Mouse (Mus musculus) limb, embryonic 10.5 days (tissue): ENCODE measurements at regions not wholly inside any gene's neighbourhood (a gene's known extent, or its start where the extent isn't known, plus 50 kb on each side); places are given as distances from the start of the nearest gene placed in this dataset.
A peak's percentile ranks its signal among the peaks of the same experiment; 100 is the strongest.

Experiments
- DNase-seq: peaks from one replicate; pipeline ENCODE4 v3.0.0-alpha.2; 2017; ENCODE audit warnings: low spot score
- H3K27ac ChIP-seq: fragments of 300-500 bp; sonication (generic); 2 replicates; pipeline ENCODE4 v1.5.1; 2016; ENCODE audit warnings: mild to moderate bottlenecking
- H3K27me3 ChIP-seq: fragments of 300-500 bp; sonication (generic); 2 replicates; pipeline ENCODE4 v1.6.1; 2016; ENCODE audit warnings: low read depth, mild to moderate bottlenecking; ENCODE audit not compliant: poor library complexity, severe bottlenecking
- H3K36me3 ChIP-seq: fragments of 300-500 bp; sonication (generic); 2 replicates; pipeline ENCODE4 v1.6.1; 2016; ENCODE audit warnings: mild to moderate bottlenecking, moderate library complexity
- H3K4me1 ChIP-seq: fragments of 300-500 bp; sonication (generic); 2 replicates; pipeline ENCODE4 v1.6.1; 2016
- H3K4me3 ChIP-seq: fragments of 300-500 bp; sonication (generic); 2 replicates; pipeline ENCODE4 v1.5.1; 2016; ENCODE audit warnings: mild to moderate bottlenecking, moderate library complexity
- H3K9me3 ChIP-seq: fragments of 300-500 bp; sonication (generic); replicated peaks from 2 replicates; pipeline ENCODE4 v1.6.1; 2016; ENCODE audit warnings: mild to moderate bottlenecking
- WGBS: fragments of 180-500 bp; shearing (Covaris S2); methylation state at CpG from one replicate; pipeline ENCODE4 v1.1.7; 2016; 5-methylcytosine and 5-hydroxymethylcytosine counted together

- Histone ChIP-seq H3K27ac (no peak overlapping the region), H3K4me1 (no peaks in the 10 kb centered on the region), H3K36me3 (no peaks in the 10 kb centered on the region), H3K9me3 (no peaks in the 10 kb centered on the region), H3K4me3 (no peak overlapping the region), H3K27me3 (no peaks in the 10 kb centered on the region)
- no peak for DNase-seq
- WGBS = 87% methylated on average over 2 of the region's 2 CpGs
Measured at GRCm38 (mm10) chr16:72152920-72153319, 155.2 kb upstream of the Robo1 start.

- H3K4me1 ChIP-seq = no peaks in the 10 kb centered on the region
- H3K4me3 ChIP-seq = no peak overlapping the region
- no peaks in the 10 kb centered on the region for H3K9me3 ChIP-seq
- no peaks in the 10 kb centered on the region for H3K27me3 ChIP-seq
- no peak for DNase-seq
- 89% methylated on average over 14 of the region's 14 CpGs for WGBS
- H3K36me3 ChIP-seq = no peaks in the 10 kb centered on the region
- H3K27ac ChIP-seq = no peak overlapping the region
Measured at GRCm38 (mm10) chr16:72157913-72158312, 150.2 kb upstream of the Robo1 start.

- Histone ChIP-seq H3K4me1 (no peaks in the 10 kb centered on the region), H3K4me3 (no peak overlapping the region), H3K36me3 (no peaks in the 10 kb centered on the region), H3K27me3 (no peaks in the 10 kb centered on the region), H3K9me3 (no peaks in the 10 kb centered on the region), H3K27ac (no peak overlapping the region)
- no peak for DNase-seq
- WGBS = 89% methylated on average over 4 of the region's 4 CpGs
Measured at GRCm38 (mm10) chr16:72159411-72159810, 148.7 kb upstream of the Robo1 start.

- H3K27ac ChIP-seq = no peak overlapping the region
- no peak for DNase-seq
- H3K27me3 ChIP-seq = no peaks in the 10 kb centered on the region
- no peaks in the 10 kb centered on the region for H3K4me1 ChIP-seq
- no peaks in the 10 kb centered on the region for H3K9me3 ChIP-seq
- 84% methylated on average over 5 of the region's 5 CpGs for WGBS
- H3K36me3 ChIP-seq = no peaks in the 10 kb centered on the region
- no peak overlapping the region for H3K4me3 ChIP-seq
Measured at GRCm38 (mm10) chr16:72175727-72176126, 132.4 kb upstream of the Robo1 start.

GRCm38 (mm10) chr16:72194320-72194719, 113.8 kb upstream of the Robo1 start:
- WGBS = 6% methylated on average over 1 of the region's 1 CpGs
- no peak for DNase-seq
- no peaks in the 10 kb centered on the region for H3K36me3 ChIP-seq
- H3K9me3 ChIP-seq = no peaks in the 10 kb centered on the region
- no peak overlapping the region for H3K4me3 ChIP-seq
- H3K27ac ChIP-seq = no peak overlapping the region
- no peaks in the 10 kb centered on the region for H3K4me1 ChIP-seq
- H3K27me3 ChIP-seq = no peaks in the 10 kb centered on the region

- H3K27me3 ChIP-seq = no peaks in the 10 kb centered on the region
- H3K36me3 ChIP-seq = no peaks in the 10 kb centered on the region
- no peaks in the 10 kb centered on the region for H3K9me3 ChIP-seq
- 51% methylated on average over 15 of the region's 15 CpGs for WGBS
- peak; percentile 69 for DNase-seq
- H3K4me3 ChIP-seq = 0 out of 2 replicates have a peak overlapping the region, but pooled peaks have one; percentile 14
- H3K4me1 ChIP-seq = no peaks in the 10 kb centered on the region
- H3K27ac ChIP-seq = no peak overlapping the region
Measured at GRCm38 (mm10) chr16:72215360-72216013, 92.6 kb upstream of the Robo1 start.

- no peak for DNase-seq
- Histone ChIP-seq H3K27me3 (no peaks in the 10 kb centered on the region), H3K4me3 (no peak overlapping the region), H3K27ac (no peak overlapping the region), H3K4me1 (no peaks in the 10 kb centered on the region), H3K9me3 (no peaks in the 10 kb centered on the region), H3K36me3 (no peaks in the 10 kb centered on the region)
- 7% methylated on average over 3 of the region's 3 CpGs for WGBS
Measured at GRCm38 (mm10) chr16:72218021-72218420, 90.1 kb upstream of the Robo1 start.

- Histone ChIP-seq H3K4me3 (no peak overlapping the region), H3K4me1 (peaks cover 5% of the 10 kb centered on the region; the same call in 1 of the 2 replicates), H3K36me3 (no peaks in the 10 kb centered on the region), H3K27me3 (no peaks in the 10 kb centered on the region), H3K9me3 (no peaks in the 10 kb centered on the region), H3K27ac (no peak overlapping the region)
- DNase-seq = no peak
- 84% methylated on average over 3 of the region's 3 CpGs for WGBS
Measured at GRCm38 (mm10) chr16:72221912-72222502, 86.1 kb upstream of the Robo1 start.

- WGBS = 44% methylated on average over 3 of the region's 3 CpGs
- no peak overlapping the region for H3K27ac ChIP-seq
Measured at GRCm38 (mm10) chr16:72223860-72224259, 84.2 kb upstream of the Robo1 start.

GRCm38 (mm10) chr16:72225157-72225880, 82.8 kb upstream of the Robo1 start:
- no peak overlapping the region for H3K4me3 ChIP-seq
- peaks cover 5% of the 10 kb centered on the region; the same call in 1 of the 2 replicates for H3K4me1 ChIP-seq
- DNase-seq = no peak
- no peaks in the 10 kb centered on the region for H3K9me3 ChIP-seq
- no peak overlapping the region for H3K27ac ChIP-seq
- no peaks in the 10 kb centered on the region for H3K27me3 ChIP-seq
- WGBS = 83% methylated on average over 4 of the region's 4 CpGs
- H3K36me3 ChIP-seq = no peaks in the 10 kb centered on the region

More at GRCm38 (mm10) chr16:72223860-72224259, 84.2 kb upstream of the Robo1 start:
- Histone ChIP-seq H3K4me3 (no peak overlapping the region), H3K27me3 (no peaks in the 10 kb centered on the region), H3K9me3 (no peaks in the 10 kb centered on the region), H3K4me1 (peaks cover 5% of the 10 kb centered on the region; the same call in 1 of the 2 replicates), H3K36me3 (no peaks in the 10 kb centered on the region)
- no peak for DNase-seq

GRCm38 (mm10) chr16:72234366-72234765, 73.7 kb upstream of the Robo1 start:
- DNase-seq = no peak
- Histone ChIP-seq H3K36me3 (no peaks in the 10 kb centered on the region), H3K9me3 (no peaks in the 10 kb centered on the region), H3K27ac (no peak overlapping the region), H3K4me3 (no peak overlapping the region), H3K27me3 (no peaks in the 10 kb centered on the region), H3K4me1 (no peaks in the 10 kb centered on the region)
- 41% methylated on average over 1 of the region's 1 CpGs for WGBS

GRCm38 (mm10) chr16:72239631-72240030, 68.5 kb upstream of the Robo1 start:
- peaks cover 3% of the 10 kb centered on the region; the same call in 1 of the 2 replicates for H3K4me1 ChIP-seq
- whole genome bisulfite sequencing = 54% methylated on average over 7 of the region's 7 CpGs

GRCm38 (mm10) chr16:72256388-72256787, 51.7 kb upstream of the Robo1 start:
- Histone ChIP-seq H3K4me1 (no peaks in the 10 kb centered on the region), H3K4me3 (no peak overlapping the region), H3K27ac (no peak overlapping the region), H3K36me3 (no peaks in the 10 kb centered on the region), H3K27me3 (no peaks in the 10 kb centered on the region), H3K9me3 (no peaks in the 10 kb centered on the region)
- DNase-seq = no peak
- 57% methylated on average over 3 of the region's 3 CpGs for WGBS

More at GRCm38 (mm10) chr16:72239631-72240030, 68.5 kb upstream of the Robo1 start:
- Histone ChIP-seq H3K9me3 (no peaks in the 10 kb centered on the region), H3K36me3 (no peaks in the 10 kb centered on the region), H3K4me3 (no peak overlapping the region), H3K27me3 (no peaks in the 10 kb centered on the region), H3K27ac (no peak overlapping the region)
- no peak for DNase-seq
